Mouse (Mus musculus): ENCODE results near the gene Cts7.

Gene Cts7

DNA sequence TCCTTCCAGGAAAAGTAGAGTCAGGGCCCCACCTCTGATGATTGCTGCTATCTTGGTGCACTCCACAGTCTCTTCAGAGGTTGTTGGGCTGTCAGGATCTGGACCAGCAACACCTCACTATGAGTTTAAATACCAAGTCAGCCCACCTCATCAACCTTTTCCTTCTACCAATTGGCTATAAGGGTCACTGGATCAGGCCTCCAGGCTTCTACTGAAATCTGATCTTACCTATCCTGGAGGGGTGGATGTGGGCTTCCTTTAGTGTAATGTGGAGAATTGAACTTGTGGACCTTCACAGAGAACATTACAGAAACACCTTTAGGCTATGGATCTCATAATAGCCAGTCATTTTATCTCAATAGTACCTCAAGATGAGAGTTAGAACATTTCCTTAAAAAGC lies at the start of gene Cts7:
Gene Cts7, minus strand, starts transcription at position 101 of the 400 bp plus-strand sequence.
- no peak for DNase-seq (ENCODE audit: low read depth, low spot score)
